Mouse (Mus musculus): ENCODE measurements around the gene Ifnar2.

The Ifnar2 gene

DNA sequence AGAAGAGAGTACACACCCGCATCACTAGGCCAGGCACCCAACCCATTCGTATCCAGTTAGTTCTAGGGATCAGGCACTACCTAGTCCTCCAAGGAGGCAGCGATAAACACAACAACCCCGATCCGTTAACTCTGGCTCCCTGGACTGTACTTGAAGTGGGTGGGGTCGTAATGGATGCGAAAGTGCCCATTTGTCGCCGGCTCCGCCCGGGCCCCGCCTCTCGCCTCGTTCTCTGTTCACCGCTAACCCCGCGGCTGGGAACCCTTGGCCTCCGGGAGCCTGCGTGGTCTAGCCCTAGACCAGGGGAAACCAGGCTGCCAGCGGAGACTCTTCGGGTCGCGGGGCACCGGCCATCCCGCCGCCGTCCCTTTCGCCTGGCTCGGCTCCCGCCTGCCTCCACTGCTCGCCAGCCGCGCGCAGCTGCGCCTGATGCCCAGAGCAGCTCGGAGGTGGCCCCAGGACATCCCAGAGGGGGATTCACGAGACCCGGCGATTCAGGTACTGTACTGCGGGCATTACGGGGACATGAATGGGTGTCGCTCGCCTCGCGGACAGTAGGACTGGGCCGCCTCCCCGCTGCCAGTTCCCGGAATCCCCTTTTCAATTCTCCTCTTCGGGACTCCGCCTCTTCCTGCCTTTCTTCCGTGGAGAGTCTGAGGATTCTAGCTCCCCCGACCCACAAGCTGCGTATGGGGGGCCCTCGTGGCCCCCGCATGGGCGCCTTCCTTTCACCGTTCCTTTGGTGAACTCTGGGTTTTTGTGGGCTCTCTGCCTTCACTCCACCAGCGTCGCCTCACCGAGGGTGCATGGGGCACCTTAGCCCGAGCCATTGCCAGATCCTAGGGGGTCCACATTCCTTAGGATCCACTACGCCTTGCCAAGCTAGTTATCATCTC lies at the start of gene Ifnar2:
Gene Ifnar2, plus strand, starts transcription at position 207 of the 896 bp plus-strand sequence.
- peak; percentile 77 for DNase-seq (ENCODE audit: low spot score in 2 of 2)

DNA sequence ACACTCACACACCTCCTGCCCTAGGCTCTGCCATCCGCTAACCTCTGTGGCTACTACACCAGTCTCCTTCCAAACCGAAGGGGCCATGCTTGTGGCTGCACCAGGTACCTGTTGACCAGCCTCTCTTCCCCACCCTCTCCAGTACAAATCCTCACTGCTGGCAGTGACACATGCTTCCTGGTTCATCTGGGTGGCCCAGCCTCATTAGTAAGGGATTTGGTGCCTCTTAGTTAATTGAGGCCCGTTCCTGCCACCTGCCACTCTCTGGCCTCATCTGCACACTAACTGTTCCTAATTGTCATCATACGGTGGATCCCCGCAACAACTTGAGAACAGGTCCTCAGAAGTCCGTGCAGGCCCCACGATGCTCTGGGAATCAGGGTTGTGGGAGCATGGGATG lies 45.0 kb upstream of the Ifnar2 start:
- DNase-seq (ENCODE audit: low spot score in 2 of 2): no peak

DNA sequence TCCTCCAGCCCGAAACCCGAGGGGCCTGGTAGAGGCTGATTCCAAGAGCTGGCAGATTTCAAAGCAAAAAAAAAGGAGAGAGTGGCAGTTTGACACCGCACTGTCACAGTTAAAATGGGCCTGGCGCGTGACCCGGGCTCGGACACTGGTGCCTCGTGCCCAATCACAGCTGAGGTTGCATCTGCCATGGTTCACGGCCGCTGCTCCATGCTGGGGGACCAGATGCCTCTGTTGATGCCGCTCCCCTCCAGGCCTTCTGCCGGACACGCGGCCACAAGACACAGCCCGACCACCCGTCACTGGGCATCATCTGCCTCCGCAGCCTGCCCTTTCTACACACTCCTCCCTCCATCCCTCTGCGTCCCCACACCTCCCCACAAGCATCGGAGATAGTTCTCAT lies 43.7 kb upstream of the Ifnar2 start:
- DNase-seq (ENCODE audit: low spot score in 2 of 2): no peak

DNA sequence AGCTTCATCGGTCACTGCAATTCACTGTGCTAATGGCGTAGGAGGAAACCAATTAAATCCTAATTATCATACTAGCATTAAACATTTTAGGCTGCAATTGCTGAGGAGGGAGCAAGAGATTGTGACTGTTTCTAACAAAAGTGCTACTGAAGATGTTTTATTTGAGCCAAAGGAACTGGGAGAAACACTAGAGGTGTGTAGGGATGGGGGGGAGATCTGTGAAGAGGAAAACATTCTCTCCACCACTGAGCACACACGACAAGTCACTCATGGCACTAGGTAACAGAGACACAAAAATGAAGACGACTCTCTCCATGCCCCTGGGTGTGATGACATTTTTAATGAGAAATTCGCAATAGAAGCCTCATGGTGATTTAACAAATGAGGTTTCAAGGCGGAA lies 42.1 kb upstream of the Ifnar2 start:
- no peak for DNase-seq (ENCODE audit: low spot score in 2 of 2)

DNA sequence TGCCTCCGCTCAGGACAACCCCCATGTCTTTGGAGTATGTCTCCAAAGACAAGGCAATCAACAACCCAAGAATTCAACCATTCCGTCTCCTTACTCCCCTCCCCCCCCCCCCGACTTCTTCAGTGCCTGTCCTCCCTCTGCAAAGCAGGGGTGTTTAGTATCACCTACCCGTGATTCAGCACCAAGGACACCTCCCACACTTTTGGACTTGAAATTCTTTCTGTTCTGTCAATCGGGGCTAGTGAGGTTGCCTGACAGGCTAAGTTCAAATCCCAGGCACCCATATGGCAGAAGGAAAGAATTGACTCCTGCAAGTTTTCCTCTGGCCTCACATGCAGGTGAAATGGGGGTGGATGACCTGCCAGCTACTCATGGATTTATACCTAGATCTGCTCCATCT lies 41.4 kb upstream of the Ifnar2 start:
- no peak for DNase-seq (ENCODE audit: low spot score in 2 of 2)

DNA sequence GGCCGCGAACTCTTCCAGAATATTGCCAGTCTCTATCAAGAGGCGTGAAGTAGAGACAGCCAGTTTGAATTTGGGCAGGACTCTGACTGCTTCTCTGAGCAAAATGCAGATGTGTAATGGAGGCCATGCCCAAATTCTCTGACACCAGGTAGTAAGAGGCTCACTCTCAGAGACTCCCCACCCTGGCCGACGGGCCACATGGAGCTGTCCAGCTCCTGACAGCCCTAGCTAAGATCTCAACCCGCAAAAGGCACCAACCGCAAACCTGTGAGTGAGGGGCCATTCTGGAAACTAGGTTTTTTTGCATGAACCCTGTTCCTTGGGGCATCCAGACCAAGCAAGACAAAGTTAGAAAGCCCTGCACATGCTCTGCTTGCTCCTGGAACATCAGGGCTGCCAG lies 39.7 kb upstream of the Ifnar2 start:
- no peak for DNase-seq (ENCODE audit: low spot score in 2 of 2)

DNA sequence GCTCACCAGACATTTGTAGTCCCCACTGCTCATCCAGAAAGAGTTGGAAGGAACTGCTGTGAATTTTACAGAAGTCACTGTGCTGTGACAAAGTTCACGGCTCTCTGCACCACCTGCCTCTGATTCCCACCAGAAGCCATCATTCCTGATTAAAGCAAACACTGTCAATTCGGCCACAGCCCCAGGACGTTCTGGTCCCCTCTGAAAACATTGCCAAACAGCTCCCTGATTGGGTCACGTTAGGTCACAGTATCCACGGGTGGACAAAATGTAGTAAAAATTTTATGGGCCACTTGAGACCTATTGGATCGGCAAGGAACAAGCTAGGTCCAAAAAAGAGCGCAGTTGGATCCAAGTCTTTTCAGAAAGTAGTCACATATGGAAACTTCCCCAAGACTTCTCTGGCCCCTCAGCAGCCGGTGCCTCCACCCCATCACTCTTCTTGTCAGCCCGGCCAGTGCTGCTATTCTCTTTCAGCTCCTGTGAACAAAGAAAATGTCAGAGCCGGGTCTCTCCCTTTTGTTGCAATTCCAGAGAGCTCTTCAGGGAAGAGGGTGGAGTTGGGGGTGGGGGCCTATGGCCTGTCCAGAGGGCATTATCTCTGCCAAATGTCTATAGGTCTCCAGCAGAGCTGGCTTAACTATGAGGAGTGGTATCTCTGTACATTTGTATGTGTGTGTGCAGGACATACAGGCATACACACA lies 38.2 kb upstream of the Ifnar2 start:
- DNase-seq (ENCODE audit: low spot score in 2 of 2): no peak

DNA sequence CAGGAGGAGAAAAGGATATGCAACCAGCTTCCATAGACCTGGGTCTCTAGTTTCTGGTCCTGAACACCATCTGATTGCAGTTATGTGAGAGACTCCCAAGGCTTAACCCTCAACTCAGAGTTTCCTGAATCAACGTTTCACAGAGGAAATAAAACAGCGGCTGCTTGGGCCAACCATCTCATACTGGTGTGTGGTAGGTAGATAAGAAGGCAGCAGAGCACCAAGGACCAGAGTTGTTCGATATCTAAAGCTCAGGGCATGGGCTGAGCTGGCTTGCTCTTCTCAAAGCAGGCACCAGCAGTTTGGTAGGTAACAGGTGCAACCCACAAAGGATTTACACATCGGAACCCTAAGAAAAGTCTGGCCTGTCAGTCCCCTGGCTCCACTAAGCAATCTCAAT lies 35.8 kb upstream of the Ifnar2 start:
- no peak for DNase-seq (ENCODE audit: low spot score in 2 of 2)

DNA sequence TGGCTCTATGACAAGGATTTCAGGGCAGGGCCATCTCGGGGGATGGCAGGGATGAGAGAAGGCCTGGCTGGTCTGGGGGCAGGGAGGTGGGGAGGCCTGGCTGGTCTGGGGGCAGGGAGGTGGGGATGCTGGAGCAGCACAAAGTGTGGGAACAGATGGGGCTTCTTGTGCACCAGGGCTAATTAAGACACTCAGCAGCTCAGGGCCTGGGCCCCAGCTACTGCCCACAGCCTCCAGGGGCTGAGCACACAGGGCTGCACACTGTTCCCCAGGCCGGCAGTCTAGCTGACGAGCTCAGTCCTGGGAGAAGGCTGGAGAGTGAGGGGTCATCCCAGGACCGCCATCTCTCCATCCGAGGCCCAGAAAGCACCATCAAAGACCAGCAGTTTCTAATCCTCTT lies 35.1 kb upstream of the Ifnar2 start:
- no peak for DNase-seq (ENCODE audit: low spot score in 2 of 2)

DNA sequence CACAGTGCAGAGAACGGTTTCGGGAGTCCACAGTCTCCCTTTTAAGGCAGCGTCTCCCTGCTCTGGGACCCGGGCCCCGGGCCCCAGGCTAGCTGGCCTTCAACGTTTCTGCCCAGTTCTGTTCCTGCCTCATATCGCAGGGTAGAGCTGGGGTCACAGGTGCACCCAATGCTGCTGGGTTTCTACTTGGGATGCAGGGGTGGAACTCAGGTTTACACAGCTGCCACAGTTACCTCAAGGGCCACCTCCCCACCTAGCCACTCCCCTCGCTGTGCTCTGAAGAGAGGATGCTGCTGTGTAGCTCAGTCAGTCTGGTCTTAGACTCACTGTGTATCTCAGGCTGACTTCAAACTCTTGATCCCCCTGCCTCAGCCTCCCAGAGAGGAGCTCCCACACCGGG lies 26.1 kb upstream of the Ifnar2 start:
- no peak for DNase-seq (ENCODE audit: low spot score in 2 of 2)

DNA sequence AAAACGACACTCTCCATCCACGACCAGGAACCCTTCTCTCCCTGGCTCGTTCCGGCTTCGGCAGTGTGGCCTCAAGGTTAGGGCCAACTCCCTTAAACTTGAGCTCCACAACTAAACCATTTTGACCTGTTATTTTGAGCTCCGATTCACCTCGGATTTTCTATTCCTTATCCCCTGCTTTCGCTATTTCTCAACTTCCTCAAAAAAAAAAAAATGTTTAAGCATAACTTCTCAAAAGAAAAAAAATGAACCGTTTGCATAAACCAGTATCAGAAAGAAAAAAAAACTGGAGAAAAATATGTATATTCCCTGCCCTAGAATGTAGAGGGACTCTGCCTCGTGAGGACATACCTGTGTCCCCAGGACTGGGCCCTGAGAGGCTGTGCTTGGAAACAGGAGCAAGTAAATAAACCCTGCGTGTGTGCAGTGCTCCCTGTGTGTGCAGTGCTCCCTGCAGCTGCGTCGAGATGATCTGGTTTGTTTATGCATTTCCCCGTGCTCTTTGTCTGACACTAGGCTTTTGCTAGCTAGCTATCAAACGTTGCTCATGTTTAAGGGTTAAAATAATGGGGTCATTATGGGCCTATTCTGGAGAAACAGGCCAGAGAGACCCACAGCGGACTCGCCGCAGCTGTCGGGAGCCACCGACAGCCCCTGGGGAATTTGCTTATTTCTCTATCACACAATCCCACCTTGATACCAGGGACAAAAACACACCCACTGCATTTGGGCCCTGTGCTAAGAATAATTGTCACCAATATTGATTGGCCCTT lies 24.9 kb upstream of the Ifnar2 start:
- DNase-seq (ENCODE audit: low spot score in 2 of 2): no peak

DNA sequence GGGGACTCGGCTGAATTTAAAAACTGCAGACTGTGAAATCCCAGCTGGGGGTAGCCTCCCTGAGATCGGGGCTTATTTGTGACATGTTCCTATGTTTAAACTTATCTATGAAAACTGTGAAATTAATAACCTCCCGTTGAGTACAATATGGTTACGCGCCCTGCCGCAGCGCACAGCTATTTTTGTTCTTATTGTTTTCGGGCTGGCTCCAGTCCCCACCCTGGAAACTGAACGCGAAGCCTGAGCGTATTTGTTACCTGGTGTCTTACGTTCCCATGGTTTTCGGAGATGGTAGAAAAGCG lies 24.4 kb upstream of the Ifnar2 start:
- DNase-seq (ENCODE audit: low spot score in 2 of 2): no peak

DNA sequence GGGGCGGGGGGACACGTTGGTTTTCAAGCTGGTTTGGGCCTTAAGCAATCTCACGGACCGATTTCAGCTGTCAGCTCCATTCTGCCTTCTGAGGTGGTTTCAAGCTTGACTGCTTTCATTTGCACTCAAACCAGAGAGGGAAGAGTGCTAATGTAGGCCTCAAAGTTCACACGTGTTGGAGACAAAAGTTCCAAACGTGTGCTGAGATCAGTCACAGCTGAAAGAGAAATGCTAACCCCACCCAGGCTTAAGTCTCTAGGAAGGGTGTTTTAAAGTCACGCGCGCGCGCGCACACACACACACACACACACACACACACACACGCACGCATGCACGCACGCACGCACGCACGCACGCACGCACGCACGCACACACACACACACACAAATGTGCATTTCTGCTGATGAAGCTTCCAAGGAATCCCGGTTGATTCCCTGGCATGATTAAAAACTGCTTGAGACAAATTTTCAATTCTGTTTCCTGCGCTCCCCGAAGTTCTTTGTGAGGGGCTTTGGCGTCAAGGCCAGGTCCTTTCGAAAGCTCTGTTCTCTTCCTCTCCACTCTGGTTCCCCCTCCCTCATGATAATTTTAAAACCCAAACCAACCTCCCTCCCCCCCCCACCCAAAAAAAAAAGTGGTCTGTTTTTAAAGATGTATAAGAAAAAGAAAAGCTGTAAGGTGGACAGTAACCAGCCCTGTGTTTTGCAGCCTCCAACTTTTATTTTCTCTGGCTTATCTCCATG lies 23.8 kb upstream of the Ifnar2 start:
- DNase-seq (ENCODE audit: low spot score in 2 of 2): no peak

DNA sequence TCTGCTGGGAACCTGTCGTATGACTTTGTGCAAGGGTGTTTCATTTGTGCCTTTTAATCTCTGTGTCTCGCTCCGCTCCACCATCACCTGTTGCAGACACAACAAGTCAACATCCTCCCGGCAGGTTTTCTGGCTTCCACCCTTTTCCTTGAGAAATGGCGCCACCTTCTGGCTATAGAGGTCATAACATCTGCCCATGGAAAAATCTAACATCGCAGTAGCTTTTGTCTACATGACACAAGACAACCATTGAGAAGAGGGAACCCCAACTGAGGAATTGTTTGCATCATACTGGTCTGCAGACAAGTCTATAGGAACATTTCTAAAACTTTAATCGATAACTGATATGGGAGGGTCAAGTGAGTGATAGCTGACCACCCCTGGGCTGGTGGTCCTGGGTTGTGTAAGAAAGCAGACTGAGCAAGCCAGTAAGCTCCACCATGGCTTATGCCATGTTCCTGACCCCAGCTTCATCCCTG lies 20.5 kb upstream of the Ifnar2 start:
- DNase-seq (ENCODE audit: low spot score in 2 of 2): peak; percentile 75 to 86

DNA sequence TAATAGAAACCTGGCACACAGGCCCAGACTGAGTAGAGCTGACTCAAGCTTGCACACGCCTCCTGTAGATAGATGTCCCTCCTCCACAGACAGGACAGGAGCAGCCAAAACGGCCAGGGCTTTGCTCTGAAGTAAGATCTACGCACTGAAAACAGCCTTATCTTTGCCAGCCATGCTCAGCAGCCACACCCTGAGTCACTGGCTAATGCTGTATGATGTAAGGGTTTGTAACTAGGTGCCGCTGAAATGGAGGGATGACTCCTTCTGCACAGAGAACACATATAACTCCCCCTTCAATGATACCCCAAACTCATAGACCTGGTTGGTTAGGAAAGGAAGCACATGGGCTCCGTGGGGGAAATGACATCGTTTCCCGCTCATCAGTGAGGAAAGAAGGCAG lies 19.8 kb upstream of the Ifnar2 start:
- no peak for DNase-seq (ENCODE audit: low spot score in 2 of 2)

DNA sequence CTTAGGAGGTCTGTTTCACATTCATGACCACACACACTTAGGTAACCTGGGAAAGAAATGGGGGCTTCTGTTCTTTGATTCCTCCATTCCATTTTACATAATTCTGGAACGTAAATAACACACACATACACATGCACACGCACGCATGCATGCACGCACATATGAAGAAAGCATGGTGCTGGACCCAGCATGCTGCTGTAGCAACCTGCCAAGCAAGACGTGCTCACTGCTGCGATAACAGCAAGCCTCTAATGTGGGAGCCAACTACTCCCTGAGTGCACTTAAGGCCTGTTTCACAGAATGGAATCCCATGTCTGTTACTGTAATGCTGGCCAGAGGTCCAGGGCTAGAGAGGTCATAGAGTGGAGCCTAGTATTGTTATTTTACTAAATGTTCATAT lies 19.4 kb upstream of the Ifnar2 start:
- no peak for DNase-seq (ENCODE audit: low spot score in 2 of 2)

DNA sequence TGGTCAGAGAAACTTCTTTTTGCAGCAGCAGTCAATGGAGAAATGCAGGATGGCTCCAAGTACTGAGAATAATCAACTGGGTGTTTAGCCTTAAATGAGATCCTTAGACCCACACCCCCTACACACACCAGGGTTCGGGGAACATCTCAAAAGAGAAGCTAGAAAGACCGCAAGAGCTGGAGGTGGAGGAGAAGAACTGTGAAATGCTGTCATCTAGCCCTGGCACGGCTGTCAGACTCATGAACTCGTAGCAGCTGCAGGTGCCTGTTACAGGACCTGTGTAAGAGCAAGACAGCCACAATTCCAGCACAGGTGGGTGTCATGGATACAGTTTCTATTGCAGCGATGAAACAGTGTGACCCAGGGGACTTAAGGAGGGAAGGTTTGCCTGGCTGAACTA lies 18.9 kb upstream of the Ifnar2 start:
- DNase-seq (ENCODE audit: low spot score in 2 of 2): no peak

DNA sequence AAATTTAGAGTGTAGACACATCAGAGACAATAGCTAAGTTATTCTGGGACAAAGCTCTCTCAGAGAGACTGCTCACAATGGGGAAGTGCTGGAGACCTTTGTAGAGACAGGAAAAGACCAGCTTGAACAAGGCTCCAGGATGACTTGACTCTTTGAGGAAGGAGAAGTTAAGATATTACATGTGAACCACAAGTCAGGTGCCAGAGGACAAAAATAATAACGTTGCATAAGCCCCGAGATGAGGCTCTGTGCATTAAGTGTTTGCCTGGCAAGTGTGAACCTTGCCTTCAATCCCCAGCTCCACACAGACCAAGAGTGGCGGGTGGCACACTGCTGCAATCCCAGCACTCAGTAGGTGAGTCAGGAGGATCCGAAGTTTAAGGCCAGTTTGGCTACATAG lies 18.0 kb upstream of the Ifnar2 start:
- DNase-seq (ENCODE audit: low spot score in 2 of 2): no peak

DNA sequence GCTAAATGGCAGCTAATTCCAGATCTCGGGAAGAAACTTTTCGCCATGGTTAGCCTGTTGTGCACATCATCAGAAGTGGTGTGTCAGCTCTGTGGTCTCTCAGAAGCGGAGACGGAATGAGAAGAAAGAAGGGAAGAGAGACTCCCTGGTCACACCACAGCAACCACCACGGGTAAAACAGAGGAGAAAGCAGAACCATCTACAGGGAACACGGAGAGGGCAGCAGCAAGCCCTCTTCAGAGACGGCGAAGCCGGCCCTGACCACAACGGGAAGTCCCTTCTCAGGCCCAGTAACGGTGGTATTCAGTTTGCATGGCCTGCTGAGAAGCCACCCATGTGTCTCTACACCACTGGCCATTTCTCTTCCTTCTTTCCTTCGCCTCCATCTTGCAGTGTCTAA lies 17.4 kb upstream of the Ifnar2 start:
- DNase-seq (ENCODE audit: low spot score in 2 of 2): no peak

DNA sequence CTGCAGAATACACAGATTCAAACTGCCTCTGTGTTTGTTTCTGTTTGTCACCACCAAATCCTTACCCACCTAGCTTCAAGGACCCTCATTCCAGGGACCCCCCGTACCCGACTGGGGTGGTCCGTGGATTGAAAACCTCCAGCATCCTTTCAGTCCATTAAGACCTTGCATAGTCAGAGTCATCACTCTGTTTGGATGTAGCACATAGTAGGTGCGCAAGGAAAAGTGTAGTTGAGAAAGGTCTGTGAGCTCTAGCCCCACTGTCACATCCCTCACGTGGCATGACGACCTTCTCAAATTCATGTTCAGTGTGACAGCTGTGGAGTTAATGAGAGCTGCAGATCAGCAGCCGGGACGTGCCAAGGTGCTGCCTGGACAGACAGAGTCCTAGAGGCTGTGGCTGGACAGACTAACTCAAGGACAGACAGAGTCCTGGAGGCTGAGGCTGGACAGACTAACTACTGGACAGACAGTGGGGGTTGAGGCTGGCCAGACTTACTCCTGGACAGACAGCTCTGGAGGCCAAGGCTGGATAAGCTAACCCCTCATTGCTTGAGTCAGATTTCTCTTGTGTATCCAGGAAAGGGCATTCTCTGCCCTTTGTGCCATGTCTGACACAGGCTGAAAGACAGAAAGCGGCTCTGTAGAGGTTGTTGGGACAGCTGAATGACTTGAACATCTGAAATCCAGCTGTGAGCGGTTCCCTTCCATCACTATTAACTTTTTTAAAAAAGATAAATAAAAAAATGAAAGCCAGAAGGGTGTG lies 15.6 kb upstream of the Ifnar2 start:
- DNase-seq (ENCODE audit: low spot score in 2 of 2): no peak

DNA sequence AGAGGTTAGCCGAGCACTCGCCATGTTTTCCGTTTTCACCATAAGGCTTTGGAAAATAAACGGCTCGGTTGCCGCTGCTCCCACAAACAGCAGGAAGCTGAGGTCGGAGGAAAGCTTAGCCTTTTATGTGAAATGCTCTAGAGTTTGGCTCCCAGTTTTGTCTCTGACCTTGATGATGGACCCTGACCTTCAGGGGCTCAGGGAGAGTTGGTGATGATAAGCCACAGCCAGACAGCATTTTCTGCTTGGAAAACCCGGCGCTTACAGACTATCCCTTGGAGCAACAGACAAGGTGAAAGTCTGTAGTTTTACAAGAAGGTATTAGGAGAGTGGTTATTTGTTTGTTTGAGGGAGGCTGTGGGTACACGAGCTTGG lies 15.1 kb upstream of the Ifnar2 start:
- DNase-seq (ENCODE audit: low spot score in 2 of 2): no peak
